Mouse (Mus musculus): ENCODE results near the gene Serpinb3a. TPM values are rescaled to one million over a fixed set of nuclear protein-coding genes. Genes with fewer than 3 reads are reported as not detected.
"Not testable (repeated sequence)": the region's sequence is repeated elsewhere in the genome, so short reads cannot be mapped to it uniquely, and the experiment has no call there.

Gene Serpinb3a
- polyA plus RNA-seq (2012; rRNA removed) = not detected in 2 replicates

DNA sequence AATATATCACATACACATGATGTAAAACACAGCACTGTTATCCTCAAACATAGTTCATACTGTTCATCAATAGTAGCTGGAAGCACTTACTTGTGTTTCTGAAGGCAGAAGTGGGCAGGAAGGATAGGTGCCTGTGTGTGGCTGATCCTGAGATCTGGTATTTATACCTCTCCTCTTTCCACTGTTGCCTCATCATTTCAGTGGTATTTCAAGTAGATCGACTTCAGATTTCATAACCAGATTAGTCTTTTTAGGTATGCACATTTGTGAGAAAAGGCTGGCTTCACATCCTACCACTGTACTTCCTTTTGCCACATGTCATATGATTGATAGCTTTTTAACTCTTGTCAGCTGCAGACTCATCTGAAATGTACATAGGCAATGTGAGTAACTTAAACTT lies at the start of gene Serpinb3a:
Gene Serpinb3a (minus strand): TSS at position 101 of the 400 bp plus-strand sequence.
- 82% methylated on average over 1 of the region's 1 CpGs for WGBS
- TF ChIP-seq POLR2A (IDR thresholded peaks at IDR 0.05; ENCODE audit: low read depth, low read length) (no peak), CTCF (IDR thresholded peaks at IDR 0.05; ENCODE audit: extremely low read depth, insufficient read length, insufficient replicate concordance, low read depth, low read length) (no peak)

DNA sequence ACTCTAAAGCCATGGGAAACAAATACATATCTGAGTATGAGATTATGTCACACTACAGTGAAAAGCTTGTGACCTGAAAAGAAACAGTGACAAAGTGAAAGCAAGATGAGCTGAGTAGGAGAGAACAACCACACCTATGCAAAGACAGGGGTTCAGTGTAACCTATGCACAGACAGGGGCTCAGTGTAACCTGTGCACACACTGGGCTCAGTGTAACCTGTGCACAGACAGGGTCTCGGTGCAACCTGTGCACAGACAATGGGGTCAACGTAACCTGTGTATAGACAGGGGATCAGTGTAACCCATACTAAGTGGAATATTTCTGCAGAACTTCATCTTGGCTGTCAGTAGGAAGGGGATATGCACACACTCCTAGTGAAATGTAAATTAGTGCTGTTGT lies 46.3 kb upstream of the Serpinb3a start:
- 75% methylated on average over 2 of the region's 2 CpGs for WGBS
- Histone ChIP-seq H3K4me1 (ENCODE audit: control insufficient read depth, insufficient read depth, insufficient read length, low read length) (no peaks in the 10 kb centered on the region), H3K36me3 (ENCODE audit: control insufficient read depth, insufficient read depth, low read length) (no peaks in the 10 kb centered on the region), H3K27me3 (ENCODE audit: control insufficient read depth, insufficient read depth, low read length) (no peaks in the 10 kb centered on the region), H3K27ac (ENCODE audit: insufficient read depth, low read depth, low read length) (no peak overlapping the region), H3K4me3 (ENCODE audit: low read depth, low read length) (no peak overlapping the region)
- TF ChIP-seq CTCF (IDR thresholded peaks at IDR 0.05; ENCODE audit: extremely low read depth, insufficient read length, insufficient replicate concordance, low read depth, low read length) (no peak), POLR2A (IDR thresholded peaks at IDR 0.05; ENCODE audit: low read depth, low read length) (no peak)

More for the DNA sequence above, at the start of gene Serpinb3a:
- no peak within 1 kb of the TSS for H3K4me3 ChIP-seq (ENCODE audit: low read depth, low read length)
- no peak within 1 kb of the TSS for H3K27ac ChIP-seq (ENCODE audit: insufficient read depth, low read depth, low read length)
- no peaks in the 10 kb centered on the region for H3K27me3 ChIP-seq (ENCODE audit: control insufficient read depth, insufficient read depth, low read length)
- H3K4me1 ChIP-seq (ENCODE audit: control insufficient read depth, insufficient read depth, insufficient read length, low read length) = no peaks in the 10 kb centered on the region
- no peaks in the 10 kb centered on the region for H3K36me3 ChIP-seq (ENCODE audit: control insufficient read depth, insufficient read depth, low read length)

DNA sequence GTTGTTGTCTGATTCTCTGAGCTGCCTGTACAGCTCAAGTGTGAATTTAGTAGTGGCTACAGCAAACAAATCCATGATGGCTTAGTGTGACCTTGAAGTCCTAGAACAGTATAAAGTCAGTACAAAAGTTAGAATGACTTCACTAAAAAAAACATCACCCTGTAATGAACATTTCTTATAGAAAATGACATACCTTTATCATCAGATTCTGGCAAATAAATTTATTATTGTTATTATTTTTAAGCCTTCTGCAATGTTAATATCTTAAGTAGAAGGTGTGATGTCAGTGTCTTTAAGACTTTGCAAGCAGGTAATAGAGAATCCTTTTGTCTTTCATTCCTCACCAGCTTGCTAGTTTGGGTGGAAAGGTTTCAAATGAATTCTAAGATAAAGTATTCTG lies 31.3 kb upstream of the Serpinb3a start, which contains the start of gene Serpinb3d:
Gene Serpinb3d (minus strand): TSS at position 101 of the 400 bp plus-strand sequence.
- H3K27me3 ChIP-seq (ENCODE audit: control insufficient read depth, insufficient read depth, low read length) = no peaks in the 10 kb centered on the region
- H3K27ac ChIP-seq (ENCODE audit: insufficient read depth, low read depth, low read length) = no peak within 1 kb of the TSS
- H3K36me3 ChIP-seq (ENCODE audit: control insufficient read depth, insufficient read depth, low read length) = no peaks in the 10 kb centered on the region
- TF ChIP-seq CTCF (IDR thresholded peaks at IDR 0.05; ENCODE audit: extremely low read depth, insufficient read length, insufficient replicate concordance, low read depth, low read length) = no peak
- no peak for TF ChIP-seq POLR2A (IDR thresholded peaks at IDR 0.05; ENCODE audit: low read depth, low read length)
- no peaks in the 10 kb centered on the region for H3K4me1 ChIP-seq (ENCODE audit: control insufficient read depth, insufficient read depth, insufficient read length, low read length)
- no peak within 1 kb of the TSS for H3K4me3 ChIP-seq (ENCODE audit: low read depth, low read length)

DNA sequence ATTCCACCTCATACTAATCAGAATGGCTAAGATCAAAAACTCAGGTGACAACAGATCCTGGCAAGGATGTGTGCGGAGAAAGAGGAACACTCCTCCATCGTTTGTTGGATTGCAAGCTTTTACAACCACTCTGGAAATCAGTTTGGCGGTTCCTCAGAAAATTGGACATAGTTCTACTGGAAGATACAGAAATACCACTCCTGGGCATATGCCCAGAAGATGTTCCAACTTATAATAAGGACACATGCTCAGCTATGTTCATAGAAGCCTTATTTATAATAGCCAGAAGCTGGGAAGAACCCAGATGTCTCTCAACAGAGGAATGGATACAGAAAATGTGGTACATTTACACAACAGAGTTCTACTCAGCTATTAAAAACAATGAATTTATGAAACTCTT lies 17.9 kb downstream of the Serpinb3a start:
- H3K27ac ChIP-seq (ENCODE audit: insufficient read depth, low read depth, low read length); H3K27me3 ChIP-seq (ENCODE audit: control insufficient read depth, insufficient read depth, low read length); H3K4me1 ChIP-seq (ENCODE audit: control insufficient read depth, insufficient read depth, insufficient read length, low read length); H3K36me3 ChIP-seq (ENCODE audit: control insufficient read depth, insufficient read depth, low read length); H3K4me3 ChIP-seq (ENCODE audit: low read depth, low read length): not testable (repeated sequence)
- 83% methylated on average over 3 of the region's 3 CpGs for WGBS

DNA sequence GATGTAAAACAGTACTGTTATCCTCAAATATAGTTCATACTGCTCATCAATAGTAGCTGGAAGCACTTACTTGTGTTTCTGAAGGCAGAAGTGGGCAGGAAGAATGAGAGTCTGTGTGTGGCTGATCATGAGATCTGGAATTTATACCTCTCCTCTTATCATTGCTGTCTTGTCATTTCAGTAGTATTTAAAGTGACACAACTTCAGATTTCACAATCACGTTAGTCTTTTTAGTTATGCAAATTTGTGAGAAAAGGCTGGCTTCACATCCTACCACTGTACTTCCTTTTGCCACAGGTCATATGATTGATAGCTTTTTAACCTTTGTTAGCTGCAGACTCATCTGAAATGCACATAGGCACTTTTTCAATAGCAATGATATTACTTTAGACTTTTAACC lies 26.2 kb downstream of the Serpinb3a start:
- Histone ChIP-seq H3K27ac (ENCODE audit: insufficient read depth, low read depth, low read length) (no peak overlapping the region), H3K27me3 (ENCODE audit: control insufficient read depth, insufficient read depth, low read length) (no peaks in the 10 kb centered on the region), H3K4me1 (ENCODE audit: control insufficient read depth, insufficient read depth, insufficient read length, low read length) (no peaks in the 10 kb centered on the region), H3K36me3 (ENCODE audit: control insufficient read depth, insufficient read depth, low read length) (no peaks in the 10 kb centered on the region), H3K4me3 (ENCODE audit: low read depth, low read length) (no peak overlapping the region)
- WGBS = 48% methylated on average over 1 of the region's 1 CpGs
- TF ChIP-seq CTCF (IDR thresholded peaks at IDR 0.05; ENCODE audit: extremely low read depth, insufficient read length, insufficient replicate concordance, low read depth, low read length) (no peak), POLR2A (IDR thresholded peaks at IDR 0.05; ENCODE audit: low read depth, low read length) (no peak)

DNA sequence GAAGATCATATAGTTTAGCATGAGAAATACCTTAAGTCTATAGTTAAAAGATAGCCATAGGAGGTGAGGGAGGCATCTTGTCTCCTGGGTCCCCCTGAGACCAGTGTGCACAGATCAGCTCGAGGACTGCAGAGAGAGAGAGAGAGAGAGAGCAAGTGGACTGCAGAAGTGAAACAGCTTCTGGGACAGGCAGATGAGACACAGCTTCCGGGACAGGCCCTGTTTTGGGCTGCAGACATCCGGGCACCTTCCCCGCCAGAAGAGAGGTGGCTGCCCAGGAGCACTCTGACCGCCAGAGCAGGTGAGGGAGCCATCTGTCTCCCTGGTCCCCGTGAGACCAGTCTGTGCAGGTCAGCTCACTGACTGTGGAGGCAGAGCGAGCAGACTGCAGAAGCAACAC lies 36.9 kb downstream of the Serpinb3a start:
- Histone ChIP-seq H3K4me3 (ENCODE audit: low read depth, low read length) (no peak overlapping the region), H3K36me3 (ENCODE audit: control insufficient read depth, insufficient read depth, low read length) (no peaks in the 10 kb centered on the region), H3K27ac (ENCODE audit: insufficient read depth, low read depth, low read length) (no peak overlapping the region), H3K27me3 (ENCODE audit: control insufficient read depth, insufficient read depth, low read length) (no peaks in the 10 kb centered on the region), H3K4me1 (ENCODE audit: control insufficient read depth, insufficient read depth, insufficient read length, low read length) (no peaks in the 10 kb centered on the region)
- TF ChIP-seq POLR2A (IDR thresholded peaks at IDR 0.05; ENCODE audit: low read depth, low read length) = no peak
- no peak for TF ChIP-seq CTCF (IDR thresholded peaks at IDR 0.05; ENCODE audit: extremely low read depth, insufficient read length, insufficient replicate concordance, low read depth, low read length)
- 74% methylated on average over 7 of the region's 7 CpGs for WGBS

DNA sequence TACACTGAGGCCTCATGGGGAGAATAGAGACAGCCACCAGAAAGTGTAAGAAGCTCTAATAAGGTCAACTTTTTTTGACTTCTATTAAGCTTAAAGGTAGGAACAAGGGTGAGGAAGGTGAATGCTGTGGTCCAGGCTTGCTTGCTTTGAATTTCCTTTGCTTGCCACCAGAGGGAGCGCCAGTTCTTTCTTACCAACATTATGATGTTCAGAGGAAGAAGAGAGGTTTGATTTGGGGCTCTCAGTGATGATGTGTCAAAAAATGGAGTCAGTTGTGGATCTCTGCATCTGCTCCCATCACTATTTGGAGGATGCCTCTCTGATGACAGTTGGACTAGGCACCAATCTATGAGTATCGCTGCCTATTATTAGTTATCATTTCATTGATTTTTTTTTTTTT lies 37.6 kb downstream of the Serpinb3a start:
- Histone ChIP-seq H3K4me3 (ENCODE audit: low read depth, low read length) (no peak overlapping the region), H3K36me3 (ENCODE audit: control insufficient read depth, insufficient read depth, low read length) (no peaks in the 10 kb centered on the region), H3K27ac (ENCODE audit: insufficient read depth, low read depth, low read length) (no peak overlapping the region), H3K4me1 (ENCODE audit: control insufficient read depth, insufficient read depth, insufficient read length, low read length) (no peaks in the 10 kb centered on the region), H3K27me3 (ENCODE audit: control insufficient read depth, insufficient read depth, low read length) (no peaks in the 10 kb centered on the region)
- 44% methylated on average over 2 of the region's 2 CpGs for WGBS
- no peak for TF ChIP-seq POLR2A (IDR thresholded peaks at IDR 0.05; ENCODE audit: low read depth, low read length)
- no peak for TF ChIP-seq CTCF (IDR thresholded peaks at IDR 0.05; ENCODE audit: extremely low read depth, insufficient read length, insufficient replicate concordance, low read depth, low read length)

DNA sequence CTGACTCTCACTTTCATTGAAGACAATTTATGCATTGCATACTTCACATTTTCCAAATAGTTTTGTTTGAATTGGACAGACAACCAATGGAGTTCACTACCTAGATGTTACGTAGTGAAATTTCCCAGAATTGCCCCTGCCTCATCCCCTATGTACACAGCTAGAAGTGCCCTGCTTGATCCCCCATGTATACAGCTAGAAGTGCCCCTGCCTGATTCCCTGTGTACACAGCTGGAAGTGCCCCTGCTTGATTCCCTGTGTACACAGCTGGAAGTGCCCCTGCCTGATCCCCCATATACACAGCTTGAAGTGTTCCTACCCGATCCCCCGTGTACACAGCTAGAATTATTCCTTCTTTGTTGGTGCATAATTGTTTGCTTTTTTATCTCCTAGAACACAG lies 45.8 kb downstream of the Serpinb3a start:
- H3K27ac ChIP-seq (ENCODE audit: insufficient read depth, low read depth, low read length) = no peak overlapping the region
- H3K27me3 ChIP-seq (ENCODE audit: control insufficient read depth, insufficient read depth, low read length) = no peaks in the 10 kb centered on the region
- no peaks in the 10 kb centered on the region for H3K4me1 ChIP-seq (ENCODE audit: control insufficient read depth, insufficient read depth, insufficient read length, low read length)
- H3K36me3 ChIP-seq (ENCODE audit: control insufficient read depth, insufficient read depth, low read length) = no peaks in the 10 kb centered on the region
- H3K4me3 ChIP-seq (ENCODE audit: low read depth, low read length) = no peak overlapping the region
- TF ChIP-seq CTCF (IDR thresholded peaks at IDR 0.05; ENCODE audit: extremely low read depth, insufficient read length, insufficient replicate concordance, low read depth, low read length) (no peak), POLR2A (IDR thresholded peaks at IDR 0.05; ENCODE audit: low read depth, low read length) (no peak)
- WGBS = 53% methylated on average over 3 of the region's 3 CpGs

Measured in small intestine, adult 2 months (tissue).